ENCODE assay signal across 8 mouse cellular contexts in genomic region chr2:103483986-103484520, GRCm38 (mm10). TPM values are rescaled to one million over a fixed set of nuclear protein-coding genes. Genes with fewer than 3 reads are reported as not detected.
A peak's percentile ranks its signal among the peaks of the same experiment; 100 is the strongest.
DNase-seq lines count a peak whose midpoint lies in the region; ATAC-seq and TF ChIP-seq lines count a peak whose summit lies in the region.

No protein-coding gene starts in this region.

- peak overlapping the region; percentile 72 for H3K4me2 ChIP-seq in embryonic facial prominence, embryonic 13.5 days
- H3K4me2 ChIP-seq in intestine, embryonic 15.5 days (replicated peaks): peak overlapping the region; percentile 79
- peak overlapping the region; percentile 99 for H3K4me2 ChIP-seq in myocyte (ENCODE audit: low read depth)

- no peaks in the 10 kb centered on the region for H3K79me2 ChIP-seq in myocyte (ENCODE audit: control insufficient read depth, insufficient read depth)

- no peak for DNase-seq in lung, adult 2 months
- DNase-seq in lung, postnatal 36 days: no peak
- no peak for DNase-seq in right cerebral cortex, adult 18-20 months
- DNase-seq in adrenal gland, adult 18-20 months (ENCODE audit: low spot score in 2 of 2): no peak
- DNase-seq in gastrocnemius, postnatal 10 days: no peak

- H3K4me3 ChIP-seq in lung, adult 2 months (replicated peaks; ENCODE audit: extremely low read depth, low read depth, low read length): peak overlapping the region; percentile 85
- H3K4me3 ChIP-seq in embryonic facial prominence, embryonic 13.5 days: peak overlapping the region; percentile 81
- peak overlapping the region; percentile 73 for H3K4me3 ChIP-seq in intestine, embryonic 15.5 days (replicated peaks)
- peak overlapping the region; percentile 71 for H3K4me3 ChIP-seq in myocyte

- peaks cover 11% of the 10 kb centered on the region for H3K4me1 ChIP-seq in lung, adult 2 months (ENCODE audit: control insufficient read depth, insufficient read depth, low read length)
- H3K4me1 ChIP-seq in embryonic facial prominence, embryonic 13.5 days: peaks cover 14% of the 10 kb centered on the region
- H3K4me1 ChIP-seq in intestine, embryonic 15.5 days (replicated peaks): 0 out of 2 replicates have a peak, but pooled peaks cover 4% of the 10 kb centered on the region

- H3K27me3 ChIP-seq in embryonic facial prominence, embryonic 13.5 days: no peaks in the 10 kb centered on the region
- no peaks in the 10 kb centered on the region for H3K27me3 ChIP-seq in intestine, embryonic 15.5 days (replicated peaks)
- no peaks in the 10 kb centered on the region for H3K27me3 ChIP-seq in myocyte (ENCODE audit: control insufficient read depth, insufficient read depth, insufficient read length)

- no peak for ATAC-seq in embryonic facial prominence, embryonic 13.5 days (ENCODE audit: insufficient number of reproducible peaks, insufficient read depth, low FRiP score, low TSS enrichment, low read depth)
- peak; percentile 13; the same call in 1 of the 2 replicates for ATAC-seq in intestine, embryonic 15.5 days

- peak overlapping the region; percentile 97 for H3K27ac ChIP-seq in embryonic facial prominence, embryonic 13.5 days
- peak overlapping the region; percentile 96; the same call in 1 of the 2 replicates for H3K27ac ChIP-seq in intestine, embryonic 15.5 days

- peak overlapping the region; percentile 89 for H3K9ac ChIP-seq in embryonic facial prominence, embryonic 13.5 days
- H3K9ac ChIP-seq in intestine, embryonic 15.5 days: peak overlapping the region; percentile 88

- no peak for TF ChIP-seq CTCF in lung, adult 2 months (IDR thresholded peaks at IDR 0.05; ENCODE audit: insufficient read depth, low read length)

- no peaks in the 10 kb centered on the region for H3K9me3 ChIP-seq in embryonic facial prominence, embryonic 13.5 days
- no peaks in the 10 kb centered on the region for H3K9me3 ChIP-seq in intestine, embryonic 15.5 days

- WGBS in lung, adult 2 months: 10% methylated on average over 5 of the region's 5 CpGs
- 35% methylated on average over 5 of the region's 5 CpGs for WGBS in embryonic facial prominence, embryonic 13.5 days
- WGBS in intestine, embryonic 15.5 days: 22% methylated on average over 5 of the region's 5 CpGs

- no peak for TF ChIP-seq POLR2A in lung, adult 2 months (IDR thresholded peaks at IDR 0.05; ENCODE audit: borderline replicate concordance, extremely low read depth, low read depth, low read length)
- no peak for TF ChIP-seq POLR2A in myocyte (IDR thresholded peaks at IDR 0.05; ENCODE audit: insufficient read length, low read depth)

- no peaks in the 10 kb centered on the region for H3K36me3 ChIP-seq in embryonic facial prominence, embryonic 13.5 days
- H3K36me3 ChIP-seq in intestine, embryonic 15.5 days: no peaks in the 10 kb centered on the region
- H3K36me3 ChIP-seq in myocyte (ENCODE audit: control insufficient read depth, insufficient read depth): no peaks in the 10 kb centered on the region

- peak overlapping the region; percentile 20 for H3ac ChIP-seq in myocyte (ENCODE audit: control insufficient read depth, insufficient read length)

TF ChIP-seq in myocyte, 11 proteins besides CTCF, POLR2A, EP300 and RAD21:
- TF ChIP-seq SRF (IDR thresholded peaks at IDR 0.05; ENCODE audit: control insufficient read depth, insufficient read length, low read depth) (no peak), TCF3 (IDR thresholded peaks at IDR 0.05; ENCODE audit: insufficient read length, low read depth) (no peak)

RNA-seq across cellular contexts. Expression of gene Cat, which starts 0.9 kb away (rescaled TPM):
- 161 and 196 TPM in 2 replicates for polyA plus RNA-seq in lung, adult 2 months (2012; rRNA removed)
- polyA plus RNA-seq in embryonic facial prominence, embryonic 13.5 days (2015; fragmentation: Nextera tagmentation; extraction: Ambion mirVana): 71.7 and 79.5 TPM in 2 replicates
- 128 and 131 TPM in 2 replicates for polyA plus RNA-seq in intestine, embryonic 15.5 days (2015; fragmentation: Nextera tagmentation; extraction: Ambion mirVana)
- polyA plus RNA-seq in myocyte (2012; fragmentation: generic; extraction: Trizol): 16.3 TPM
- total RNA-seq in adrenal gland, adult 18-20 months (2021): 100 to 1,000 TPM; 404 to 406 TPM
- total RNA-seq in gastrocnemius, postnatal 10 days (2021): 10 to 100 TPM; 73.9 to 93.8 TPM
